Mouse (Mus musculus) adrenal gland (tissue): Measurements from ENCODE around the gene Wrap53.
"Not testable (repeated sequence)": the region's sequence is repeated elsewhere in the genome, so short reads cannot be mapped to it uniquely, and the experiment has no call there.

Experiments used
- intact Hi-C: fragments of 180-260 bp; cut with DNase I; formaldehyde crosslinking; loops from one replicate; pipeline ENCODE4 v1.15.1; 2025

Wrap53 gene

DNA sequence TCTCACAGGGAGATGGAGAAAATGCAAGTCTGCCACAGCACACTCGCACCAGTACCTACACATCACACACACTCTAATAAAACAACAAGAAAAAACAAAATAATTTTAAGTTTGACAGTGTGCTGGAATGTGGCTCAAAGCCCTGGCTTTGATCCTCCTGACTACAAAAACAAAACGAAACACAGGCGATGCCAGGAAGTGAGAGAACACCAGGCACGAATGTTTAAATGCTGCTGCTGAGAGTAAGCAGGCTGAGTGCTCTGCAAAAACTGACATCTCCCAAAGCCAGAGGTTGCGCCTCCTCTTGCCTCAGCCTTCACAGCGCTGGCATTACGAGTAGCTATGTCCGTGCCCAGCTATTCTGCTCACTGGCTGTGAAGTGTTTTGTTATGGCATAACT is 14.9 kb downstream of the Wrap53 start:
- intact Hi-C loops, result no loop called here

DNA sequence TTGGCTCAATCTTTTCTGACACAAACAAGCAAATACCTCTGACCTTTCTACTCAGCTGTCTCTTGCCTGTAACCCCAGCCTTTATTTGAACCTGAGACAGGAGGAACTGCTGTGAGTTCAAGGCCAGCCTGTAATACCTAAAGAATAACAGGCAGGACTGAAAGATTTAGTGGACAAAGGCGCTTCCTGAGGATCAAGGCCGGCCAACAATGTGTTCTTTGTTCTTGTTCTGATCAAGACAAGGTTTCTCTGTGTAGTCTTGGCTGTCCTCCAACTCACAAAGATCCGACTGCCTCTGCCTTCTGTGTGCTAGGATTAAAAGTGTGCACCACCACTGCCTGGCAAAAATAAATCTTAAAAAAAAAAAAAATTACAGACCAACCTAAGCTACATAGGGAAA is 15.7 kb downstream of the Wrap53 start:
- intact Hi-C loops, result no loop called here

DNA sequence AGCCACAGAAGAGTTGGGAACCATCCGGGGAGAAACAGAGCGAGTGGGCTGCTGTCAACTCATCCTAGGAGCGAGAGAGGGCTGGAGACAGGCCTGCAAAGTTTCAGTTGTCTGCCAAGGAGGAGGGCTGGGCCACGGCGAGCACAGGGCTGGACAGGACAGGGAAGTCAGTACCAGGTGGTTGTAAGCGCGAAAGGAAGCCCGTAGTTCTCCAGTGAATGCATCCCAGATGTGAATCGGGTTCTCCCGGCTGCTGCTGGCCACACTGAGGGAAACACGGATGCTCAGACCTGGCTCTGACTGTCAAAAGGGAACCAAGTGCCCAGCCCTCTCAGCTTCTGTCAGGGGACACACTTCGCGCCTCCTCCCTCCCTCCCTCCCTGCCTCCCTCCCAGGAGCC is 16.7 kb downstream of the Wrap53 start:
- intact Hi-C loops, result no loop called here

DNA sequence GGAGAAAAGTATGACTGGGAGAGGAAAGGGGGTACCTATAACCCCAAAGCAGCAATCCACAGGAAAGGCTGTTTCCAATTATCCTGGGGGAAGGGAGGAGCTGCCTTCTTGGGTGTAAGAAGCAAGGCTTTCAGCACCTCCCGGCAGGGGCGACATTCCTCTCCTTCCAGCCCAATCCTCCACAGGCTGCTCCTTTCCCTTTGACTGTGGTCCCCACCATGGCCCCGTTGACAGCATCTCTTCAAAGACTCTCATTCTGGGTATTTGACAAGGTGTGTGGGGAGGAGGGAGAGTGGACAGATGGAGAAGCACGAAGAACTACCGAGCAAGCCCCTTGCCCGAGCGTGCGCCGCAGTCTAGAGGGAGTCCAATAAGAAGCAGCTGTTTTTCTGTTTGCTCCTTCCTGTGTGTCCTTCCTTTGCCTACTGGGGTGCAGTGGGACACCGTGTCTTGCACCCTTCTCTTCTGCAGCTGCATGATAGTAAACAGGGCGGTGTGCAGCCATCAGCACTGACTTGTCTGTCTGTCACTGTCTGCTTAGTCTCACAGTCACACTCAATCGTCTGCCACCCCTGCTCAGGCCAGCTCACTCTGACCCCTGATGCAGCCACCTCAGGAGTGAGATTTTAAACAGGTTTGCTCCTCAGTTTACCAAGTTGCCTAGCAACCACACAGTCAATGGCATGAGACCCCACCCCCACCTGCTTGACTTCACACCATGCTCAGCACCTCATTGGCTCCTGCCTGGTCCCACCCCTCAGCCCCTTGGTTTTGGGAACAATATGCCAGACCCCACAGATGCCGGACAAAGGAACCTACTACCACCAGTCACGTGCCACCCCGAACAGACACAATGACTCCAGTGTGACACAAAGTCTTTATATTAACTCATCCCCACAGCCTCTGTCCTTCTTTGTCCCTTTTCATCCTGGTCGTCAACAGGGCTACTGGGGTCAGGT is 18.9 kb downstream of the Wrap53 start:
- intact Hi-C loops, result no loop called here

DNA sequence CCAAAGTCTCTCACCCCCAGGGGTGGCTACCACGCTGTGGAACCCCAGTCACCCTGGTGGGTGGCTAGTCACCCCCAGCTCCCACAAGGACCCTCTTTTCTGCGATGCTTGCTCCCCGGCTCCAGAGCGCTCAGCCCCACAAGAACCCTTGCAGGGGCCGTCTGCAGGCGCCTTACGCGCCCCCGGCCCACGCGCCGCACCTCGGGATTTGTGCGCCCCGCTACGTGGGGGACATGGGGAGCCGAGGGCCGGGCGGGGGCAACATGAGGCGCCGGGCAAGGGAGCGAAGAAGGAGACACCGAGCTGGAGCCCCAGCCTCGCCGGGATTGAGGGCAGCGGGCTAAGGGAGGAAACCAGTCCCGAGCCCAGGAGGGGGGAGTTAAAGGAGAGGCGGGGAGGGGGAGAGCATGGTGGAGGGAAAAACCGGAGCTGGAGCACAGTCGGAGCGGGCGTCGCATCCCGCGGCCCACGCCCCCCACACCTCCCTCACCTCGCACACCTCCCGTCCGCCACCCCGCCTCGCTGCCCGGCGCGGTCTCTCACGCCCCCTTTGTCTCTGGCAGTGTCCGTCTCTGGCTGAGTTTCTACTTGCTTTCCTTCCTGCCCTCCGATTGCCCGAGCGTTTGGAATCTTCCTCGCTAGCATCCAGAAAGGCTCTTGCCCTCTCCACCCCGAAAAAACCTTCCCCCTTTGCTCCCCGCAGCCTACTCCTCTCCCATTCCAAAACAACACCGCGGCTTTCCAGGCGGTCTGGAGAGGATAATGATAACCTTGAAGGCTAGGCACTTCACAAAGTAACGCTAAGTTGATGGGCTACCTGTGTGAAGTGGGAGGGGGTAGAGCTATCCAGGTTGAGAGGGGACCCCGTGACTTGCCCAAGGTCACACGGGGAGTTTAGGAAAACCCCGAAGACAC is 19.9 kb downstream of the Wrap53 start, which contains the start of gene Efnb3:
Gene Efnb3 (minus strand): TSS at position 355 of the 915 bp plus-strand sequence.
- intact Hi-C loops, result no loop called here

DNA sequence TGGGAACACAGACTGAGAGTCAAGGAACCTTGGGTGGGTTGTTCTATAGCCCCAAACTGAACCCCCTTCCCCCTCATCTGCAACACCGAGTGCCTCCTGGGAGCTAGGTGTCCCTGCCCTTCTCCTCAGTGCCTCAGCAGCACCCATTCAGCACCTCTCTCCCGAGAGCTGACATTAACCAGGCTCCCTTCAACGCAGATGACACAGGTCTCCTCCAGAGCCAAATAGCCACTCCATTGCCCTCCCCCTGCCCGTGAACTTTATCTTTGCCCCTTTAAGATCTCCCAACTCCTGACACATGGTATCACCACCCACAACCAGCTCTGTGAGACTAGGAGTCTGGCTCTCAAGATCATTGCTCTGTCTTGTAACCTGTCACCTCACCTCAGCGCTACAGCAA is 20.9 kb downstream of the Wrap53 start:
- intact Hi-C loops, result no loop called here

DNA sequence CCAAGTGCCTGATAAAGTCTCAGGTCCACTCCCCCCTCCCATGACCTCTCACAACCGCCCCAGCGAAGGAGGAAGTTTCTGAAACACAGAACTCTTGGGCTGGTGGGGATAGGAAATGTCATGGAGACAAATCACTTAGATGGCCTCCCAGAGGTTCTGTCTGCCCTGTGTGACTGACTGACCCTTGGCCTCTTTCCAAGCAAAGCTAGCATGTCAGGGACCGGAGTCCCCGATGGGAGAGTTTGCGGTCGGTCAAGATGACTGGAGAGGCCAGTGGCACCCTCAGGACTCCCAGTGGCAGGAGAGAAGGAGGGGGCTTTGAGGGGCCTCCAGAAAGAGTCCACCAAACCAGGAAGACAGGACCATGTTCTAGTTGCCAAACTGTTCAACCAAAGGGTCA is 21.3 kb downstream of the Wrap53 start:
- intact Hi-C loops, result no loop called here

DNA sequence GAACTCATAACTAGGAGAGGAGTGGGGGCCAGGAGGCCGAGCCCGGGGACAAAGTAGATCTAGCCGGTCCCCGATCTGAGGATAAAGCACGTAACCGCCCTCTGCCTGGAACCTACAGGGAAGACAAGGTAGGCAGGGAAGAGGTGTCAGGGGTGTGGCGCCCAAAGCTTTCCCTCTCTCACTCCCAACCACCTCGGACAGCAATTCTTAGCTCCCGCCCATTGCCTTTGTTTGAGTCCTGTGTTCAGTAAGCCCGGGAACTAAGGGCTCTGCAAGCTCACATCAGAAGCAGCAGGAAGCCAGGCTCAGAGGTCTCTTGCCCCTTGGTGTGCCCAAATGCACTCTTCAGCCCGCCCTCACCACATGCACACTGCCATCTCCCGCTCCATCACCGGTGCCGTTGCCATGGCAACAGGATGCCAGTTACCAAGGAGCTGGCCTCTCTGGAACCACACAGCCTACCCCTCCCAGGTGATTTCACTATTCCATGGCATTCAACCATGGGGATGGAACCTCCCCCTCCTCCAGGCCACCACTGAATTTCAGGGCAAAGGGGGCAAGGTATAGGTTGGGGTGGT is 22.6 kb downstream of the Wrap53 start:
- intact Hi-C loops, result no loop called here

DNA sequence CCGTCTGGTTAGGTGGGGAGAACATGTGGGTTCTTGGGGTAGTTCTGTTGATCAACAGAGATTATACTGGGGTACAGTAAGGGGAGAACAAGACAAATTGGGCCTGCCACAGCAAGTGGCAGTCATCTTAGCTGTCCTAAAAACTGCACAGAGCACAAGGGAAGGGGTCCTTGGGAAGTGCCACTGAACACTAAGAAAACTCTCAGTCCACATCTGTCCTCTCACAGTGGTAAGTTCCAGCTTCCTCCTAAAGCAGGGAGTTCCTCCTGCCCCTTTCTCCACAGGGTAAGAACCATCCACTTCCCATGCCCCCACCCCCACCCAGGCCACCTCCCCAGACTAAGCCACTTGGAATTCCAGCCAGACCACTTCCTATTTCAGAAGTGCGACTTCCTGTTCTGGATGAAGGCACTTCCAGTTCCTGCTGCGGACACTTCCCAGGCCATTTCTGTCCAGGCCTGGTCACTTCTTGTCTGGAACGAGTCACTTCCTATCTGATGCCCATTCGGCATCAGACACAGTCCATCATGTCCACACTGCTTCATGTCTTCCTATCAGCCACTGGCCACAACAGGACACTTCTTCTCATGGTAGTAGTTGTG is 25.4 kb downstream of the Wrap53 start:
- intact Hi-C loops, result no loop called here

DNA sequence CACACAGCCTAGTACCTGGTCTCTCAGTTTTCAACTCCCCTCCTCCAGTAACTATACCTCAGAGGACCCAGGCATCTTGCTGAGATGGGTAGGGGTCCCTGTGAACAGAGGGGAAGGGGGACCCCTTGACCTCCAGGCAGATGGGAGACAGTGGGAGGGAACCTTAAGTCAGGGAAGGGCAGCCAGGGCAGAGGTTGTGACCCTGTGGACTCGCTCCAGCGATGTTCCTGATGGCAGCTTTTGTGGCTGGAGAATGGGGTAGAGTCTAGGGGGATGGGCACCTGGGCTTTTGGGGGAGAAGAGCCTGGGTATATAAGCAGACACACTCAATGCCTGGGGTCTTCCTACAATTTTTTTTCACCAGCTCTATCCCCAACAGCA is 26.7 kb downstream of the Wrap53 start:
- intact Hi-C loops, result no loop called here

DNA sequence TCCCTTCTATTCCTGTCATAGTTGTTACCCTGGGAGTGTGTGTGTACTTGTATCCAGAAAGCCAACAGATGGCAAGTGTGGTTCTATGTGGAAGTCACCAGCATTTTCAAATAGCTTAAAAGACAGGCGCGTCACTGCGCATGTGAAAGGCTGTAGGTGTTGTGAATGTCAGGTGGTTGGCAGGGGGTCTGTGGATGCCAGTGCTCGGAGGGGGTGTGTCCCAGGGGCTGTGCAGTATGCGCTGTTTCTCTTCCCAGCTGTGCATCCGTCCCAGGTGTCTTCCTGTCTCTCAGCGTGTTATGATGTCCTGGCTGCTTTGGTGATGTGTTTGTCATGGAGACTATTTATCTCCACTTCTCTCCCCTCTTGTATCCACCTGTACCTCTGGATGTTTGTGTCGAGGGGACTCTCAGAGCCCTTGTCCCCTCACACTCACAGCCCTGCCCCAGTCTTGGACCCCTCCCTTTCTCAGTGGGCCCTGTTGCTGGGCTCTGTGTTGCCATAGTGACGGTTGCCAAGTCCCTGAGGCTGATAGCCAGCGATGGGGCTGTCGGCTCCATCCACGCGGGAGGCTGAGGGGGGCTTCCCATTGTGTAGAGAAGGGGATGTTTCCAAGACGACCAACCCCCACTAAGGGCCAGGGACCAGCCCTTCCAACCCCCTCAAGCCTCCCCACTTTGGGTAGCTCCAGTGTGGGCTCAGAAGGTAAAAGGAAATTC is 27.3 kb downstream of the Wrap53 start:
- intact Hi-C loops, result no loop called here

DNA sequence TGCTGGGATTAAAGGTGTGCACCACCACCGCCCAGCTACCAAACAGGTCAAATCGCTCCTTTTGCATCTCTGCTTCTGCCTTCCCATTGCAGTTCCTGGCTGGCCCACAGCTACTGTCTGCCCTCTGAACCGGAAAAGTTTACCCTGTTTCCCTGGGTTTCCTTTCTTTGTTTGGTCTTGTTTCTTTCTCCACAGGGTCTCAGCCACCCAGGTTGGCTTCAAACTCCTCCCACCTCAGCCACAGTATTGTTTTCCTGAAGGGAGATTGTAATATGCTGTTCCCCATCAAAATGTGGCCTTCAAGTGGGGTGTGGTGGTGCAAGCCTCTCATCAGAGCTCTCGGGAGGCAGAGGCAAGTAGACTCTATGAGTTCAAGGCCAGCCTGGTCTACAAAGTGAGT is 28.7 kb downstream of the Wrap53 start:
- intact Hi-C loops, result no loop called here

DNA sequence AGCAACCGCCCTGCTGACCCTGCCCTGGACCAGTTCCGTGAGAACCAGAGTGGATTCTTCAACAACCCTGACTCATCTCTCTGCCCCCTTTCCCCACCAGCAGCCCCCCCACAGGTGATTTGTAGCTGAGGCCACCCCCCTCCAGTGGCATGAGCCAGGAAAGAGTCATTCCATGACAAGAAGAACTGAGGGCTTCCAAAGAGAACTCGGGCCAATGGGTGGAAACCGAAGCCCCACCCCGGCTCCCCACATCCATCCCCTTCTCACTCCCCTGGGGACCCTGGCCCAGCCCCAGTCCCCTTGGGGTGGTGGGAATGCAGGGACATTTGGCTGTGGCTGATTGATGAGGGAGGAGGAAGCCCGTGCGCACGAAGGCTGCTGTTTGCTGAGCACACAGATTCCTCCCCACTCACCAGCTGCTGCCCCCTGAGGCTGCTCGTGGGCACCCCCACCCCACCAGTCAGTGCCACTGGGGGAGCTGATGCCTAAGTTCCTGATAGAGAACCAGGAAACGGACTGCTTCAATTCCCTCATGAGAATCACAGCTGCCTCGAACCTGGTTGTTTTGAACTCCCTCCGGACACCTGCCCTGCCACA is 30.9 kb downstream of the Wrap53 start, which contains the start of gene Dnah2:
Gene Dnah2 (minus strand): TSS at position 51 of the 597 bp plus-strand sequence.
- intact Hi-C loops, result loop anchor here (5.0 kb wide), 1 partner anchor 63 kb away; no protein-coding TSS in a partner anchor

DNA sequence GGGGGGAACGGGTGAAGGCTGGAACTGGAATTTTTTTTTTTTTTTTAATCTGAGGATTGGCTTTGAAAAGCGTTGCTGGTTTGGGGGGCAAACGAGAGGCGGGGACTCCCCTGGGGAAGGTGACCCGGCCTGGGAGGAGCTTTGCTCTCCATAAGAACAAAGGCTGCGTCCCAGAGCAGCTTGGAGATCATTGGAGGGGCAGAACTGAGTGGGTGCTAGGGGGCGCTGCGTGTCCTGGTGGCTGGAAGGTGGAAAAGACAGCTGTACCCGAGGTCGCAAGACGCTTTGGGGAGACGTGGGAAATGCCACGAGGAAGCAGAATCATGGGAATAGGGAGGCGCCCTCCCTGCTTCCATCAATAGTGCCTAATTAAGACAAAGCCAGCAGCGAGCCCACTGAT is 33.0 kb downstream of the Wrap53 start:
- intact Hi-C loops, result loop anchor here (5.0 kb wide), 1 partner anchor 65 kb away; no protein-coding TSS in a partner anchor

DNA sequence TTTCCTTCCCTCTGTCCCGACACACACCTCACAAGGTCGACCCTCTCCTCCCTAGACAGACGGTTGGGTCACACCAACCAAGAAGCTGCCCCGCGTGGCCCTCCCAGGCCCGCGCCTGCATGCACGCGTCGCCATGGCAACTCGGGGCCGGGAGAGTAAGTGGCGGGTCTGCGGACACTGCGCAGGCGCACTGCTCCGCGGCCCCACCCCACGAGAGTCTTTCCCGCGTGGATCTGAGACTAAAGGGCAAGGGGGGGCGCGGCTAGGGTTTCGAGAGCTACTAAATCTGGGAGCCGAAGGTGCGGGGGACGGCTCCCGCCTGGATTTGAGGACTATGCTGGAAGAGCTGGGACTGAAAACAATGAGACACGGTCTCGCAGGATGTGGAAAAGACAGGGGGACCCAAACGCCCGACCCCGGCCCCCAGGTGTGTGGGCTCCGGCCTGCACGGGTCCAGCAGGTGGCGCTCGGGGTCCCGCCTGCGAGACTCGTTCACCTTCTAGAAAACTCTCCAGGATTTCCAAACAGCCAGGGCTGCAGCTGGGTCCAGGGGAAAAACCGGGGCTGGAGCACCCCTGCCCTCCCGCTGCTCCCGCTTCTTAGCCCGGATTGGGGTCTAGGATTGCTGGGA is 33.5 kb downstream of the Wrap53 start:
- intact Hi-C loops, result loop anchor here (5.0 kb wide), 1 partner anchor 66 kb away; no protein-coding TSS in a partner anchor

DNA sequence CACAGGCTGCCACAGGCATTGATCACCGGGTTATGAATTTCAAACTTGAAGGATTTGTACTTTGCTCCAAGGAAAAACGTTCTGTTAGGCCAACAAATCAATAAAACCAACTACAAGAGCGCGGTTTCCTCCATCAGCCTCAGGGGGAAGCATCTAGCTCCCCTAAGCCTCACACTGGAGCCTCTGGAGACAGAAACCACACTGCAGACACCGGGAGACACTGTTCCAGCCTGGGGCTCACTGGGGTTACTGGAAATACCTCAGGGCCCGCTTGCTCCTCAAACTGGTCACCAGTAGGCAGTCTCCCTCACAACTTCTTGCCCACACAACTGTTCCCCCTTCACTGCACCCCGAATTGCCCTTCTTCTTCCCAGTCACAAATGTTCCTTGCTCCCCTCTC is 34.1 kb downstream of the Wrap53 start:
- intact Hi-C loops, result loop anchor here (5.0 kb wide), 1 partner anchor 66 kb away; no protein-coding TSS in a partner anchor

DNA sequence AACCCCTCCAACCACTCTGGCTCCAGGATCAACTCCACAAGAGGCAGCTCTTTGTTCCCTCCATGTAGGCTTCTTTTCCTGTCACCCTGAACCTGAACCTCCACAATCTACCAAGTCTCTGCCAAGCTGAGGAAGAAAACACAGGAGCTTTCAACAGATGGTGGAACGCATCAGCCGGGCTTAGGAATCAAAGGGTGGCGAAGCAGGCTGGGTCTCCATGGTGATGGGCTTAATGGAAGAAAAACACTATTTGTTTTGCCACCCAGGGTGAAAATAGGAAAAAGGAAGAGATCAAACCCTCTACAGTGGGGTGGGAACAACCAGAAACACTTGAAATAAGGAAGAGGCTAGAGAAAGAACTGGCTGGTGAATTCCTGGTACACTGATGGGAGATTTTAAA is 36.5 kb downstream of the Wrap53 start:
- intact Hi-C loops, result no loop called here

DNA sequence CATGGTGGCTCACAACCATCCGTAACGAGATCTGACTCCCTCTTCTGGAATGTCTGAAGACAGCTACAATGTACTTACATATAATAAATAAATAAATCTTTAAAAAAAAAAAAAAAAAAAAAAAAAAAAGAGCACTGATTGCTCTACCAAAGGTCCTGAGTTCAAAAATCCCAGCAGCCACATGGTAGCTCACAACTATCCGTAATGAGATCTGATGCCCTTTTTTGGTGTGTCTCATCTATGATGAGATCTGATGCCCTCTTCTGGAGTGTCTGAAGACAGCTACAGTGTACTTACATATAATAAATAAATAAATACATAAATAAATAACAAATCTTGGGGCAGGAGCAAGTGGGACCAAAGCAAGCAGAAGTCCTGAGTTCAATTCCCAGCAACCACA is 38.3 kb downstream of the Wrap53 start:
- intact Hi-C loops, result not testable (repeated sequence)

DNA sequence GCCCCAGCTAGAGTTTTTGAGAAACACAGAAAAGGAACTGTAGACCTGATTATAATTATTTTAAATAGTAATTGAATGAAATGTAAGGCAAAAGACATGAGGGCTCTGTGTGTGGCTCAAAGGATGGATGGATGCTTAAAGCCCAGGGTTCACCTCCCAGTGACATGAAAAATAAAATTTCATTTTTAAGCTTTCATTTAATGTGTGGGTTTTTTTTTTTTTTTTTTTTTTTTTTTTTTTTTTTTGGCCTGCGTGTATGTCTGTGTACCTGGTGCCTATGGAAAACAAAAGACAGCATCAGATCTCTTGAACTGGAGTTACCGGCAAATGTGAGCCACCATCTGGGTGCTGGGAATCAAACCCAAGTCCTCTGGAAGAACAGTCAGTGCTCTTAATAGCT is 39.4 kb downstream of the Wrap53 start:
- intact Hi-C loops, result no loop called here
